Mouse (Mus musculus) ES-Bruce4 (cell line): ENCODE measurements around the gene Zfp512b.
A peak's percentile ranks its signal among the peaks of the same experiment; 100 is the strongest.

Source experiments
- CTCF ChIP-seq: IDR thresholded peaks from one replicate; pipeline ENCODE4 v1.8.1; 2011; ENCODE audit warnings: low read depth, low read length
- EP300 ChIP-seq: IDR thresholded peaks from 2 replicates; pipeline ENCODE4 v1.6.1; 2011; ENCODE audit warnings: low read depth, low read length; ENCODE audit not compliant: insufficient read depth
- POLR2A ChIP-seq: IDR thresholded peaks from one replicate; pipeline ENCODE4 v1.8.1; 2011; ENCODE audit warnings: low read length; ENCODE audit not compliant: insufficient read depth

- TF ChIP-seq CTCF (no peak), POLR2A (peak; percentile 67), EP300 (peak; percentile 50; the same call in 1 of the 2 replicates)
Measured at GRCm38 (mm10) chr2:181600828-181601750, 8.5 kb upstream of the Zfp512b start.
